Mouse (Mus musculus): ENCODE data around the gene Mgrn1.
A peak's percentile ranks its signal among the peaks of the same experiment; 100 is the strongest.

The Mgrn1 gene

GRCm38 (mm10) chr16:4979755-4980380 lies 93.8 kb downstream of the Mgrn1 start:
- DNase-seq (ENCODE audit: low read depth): peak; percentile 68

- no peak for DNase-seq (ENCODE audit: low read depth)
Observed at GRCm38 (mm10) chr16:4984717-4985116, 98.7 kb downstream of the Mgrn1 start.
